Mouse (Mus musculus) brain, embryonic 14.5 days (tissue): Measurements from ENCODE around the gene Ccnd2.

ENCODE experiments used
- CTCF ChIP-seq: fragments of 200-500 bp; IDR thresholded peaks from 2 replicates; pipeline ENCODE4 v1.5.1; 2012; ENCODE audit warnings: inconsistent platforms, mild to moderate bottlenecking, moderate library complexity, borderline replicate concordance; ENCODE audit not compliant: insufficient read depth, insufficient read length; ENCODE audit errors: extremely low read depth
- POLR2A ChIP-seq: fragments of 200-500 bp; IDR thresholded peaks from 2 replicates; pipeline ENCODE4 v1.6.1; 2012; ENCODE audit warnings: mild to moderate bottlenecking, inconsistent platforms, borderline replicate concordance; ENCODE audit not compliant: poor library complexity, insufficient read depth, insufficient read length, severe bottlenecking; ENCODE audit errors: extremely low read depth

DNA sequence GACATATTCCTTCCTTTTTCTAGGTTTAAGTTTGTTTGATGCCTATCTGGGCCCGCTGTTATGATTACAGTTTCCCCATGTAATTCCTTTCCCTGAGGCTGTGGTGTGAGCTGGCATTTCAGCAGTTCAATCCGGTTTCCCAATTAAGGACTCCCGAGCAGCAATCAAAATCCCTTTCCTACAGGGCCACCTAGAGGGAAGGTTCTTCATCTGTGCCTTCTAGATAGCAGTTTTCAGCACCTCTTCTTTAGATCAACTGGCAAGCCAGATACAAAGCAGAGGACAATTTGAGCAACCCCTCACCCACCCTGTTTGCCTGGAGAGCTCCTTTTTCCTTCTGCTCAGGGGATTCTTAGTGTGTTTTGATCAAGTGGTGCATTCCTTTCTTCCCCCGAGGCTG lies 65.3 kb downstream of the Ccnd2 start:
- no peak for TF ChIP-seq POLR2A
- TF ChIP-seq CTCF, result no peak
